Mouse (Mus musculus) neural tube, embryonic 14.5 days (tissue): ENCODE data around the gene Tmtc4. TPM values are rescaled to one million over a fixed set of nuclear protein-coding genes. Genes with fewer than 3 reads are reported as not detected.
A peak's percentile ranks its signal among the peaks of the same experiment; 100 is the strongest.

ENCODE experiments used
- ATAC-seq: fragments of 200-750 bp; cut with Nextera tagmentation; 2 replicates; pipeline ENCODE4 v1.8.0; 2017; ENCODE audit warnings: low read depth, mild to moderate bottlenecking, moderate TSS enrichment, moderate library complexity
- H3K27ac ChIP-seq: fragments of 300-500 bp; sonication (generic); 2 replicates; pipeline ENCODE4 v1.5.1; 2014; ENCODE audit warnings: low read depth, mild to moderate bottlenecking, control low read depth, low read length, moderate library complexity, mixed read lengths
- H3K27me3 ChIP-seq: fragments of 300-500 bp; sonication (generic); 2 replicates; pipeline ENCODE4 v1.6.1; 2014; ENCODE audit warnings: low read length; ENCODE audit not compliant: control insufficient read depth, insufficient read depth
- H3K36me3 ChIP-seq: fragments of 300-500 bp; sonication (generic); 2 replicates; pipeline ENCODE4 v1.6.1; 2014; ENCODE audit warnings: low read length, mixed read lengths; ENCODE audit not compliant: control insufficient read depth, insufficient read depth
- H3K4me1 ChIP-seq: fragments of 300-500 bp; sonication (generic); 2 replicates; pipeline ENCODE4 v1.6.1; 2014; ENCODE audit warnings: low read length; ENCODE audit not compliant: control insufficient read depth, insufficient read depth
- H3K4me2 ChIP-seq: fragments of 300-500 bp; sonication (generic); 2 replicates; pipeline ENCODE4 v1.6.1; 2014; ENCODE audit warnings: mild to moderate bottlenecking, low read depth, low read length, control low read depth
- H3K4me3 ChIP-seq: fragments of 300-500 bp; sonication (generic); 2 replicates; pipeline ENCODE4 v1.5.1; 2014; ENCODE audit warnings: low read depth, low read length, control low read depth, mixed read lengths
- H3K9ac ChIP-seq: fragments of 300-500 bp; sonication (generic); replicated peaks from 2 replicates; pipeline ENCODE4 v1.6.1; 2014; ENCODE audit warnings: low read depth, mild to moderate bottlenecking, control low read depth, low read length, mixed read lengths
- H3K9me3 ChIP-seq: fragments of 300-500 bp; sonication (generic); 2 replicates; pipeline ENCODE4 v1.6.1; 2016; ENCODE audit warnings: low read length; ENCODE audit not compliant: control insufficient read depth
- WGBS: fragments of 180-500 bp; shearing (Covaris S2); extraction: QIAGEN DNeasy Blood & Tissue Kit; methylation state at CpG from one replicate; pipeline ENCODE4 v1.1.7; 2014; 5-methylcytosine and 5-hydroxymethylcytosine counted together
- polyA plus RNA-seq: library from polyadenylated mRNA; unstranded; fragments of >200 nt; fragmentation: Nextera tagmentation; extraction: Ambion mirVana; gene quantifications from 2 replicates; pipeline ENCODE4 v1.2.1, GENCODE M21; 2014

The Tmtc4 gene
- polyA plus RNA-seq, 1 experiment from 2014 or later, result 75.0 TPM

DNA sequence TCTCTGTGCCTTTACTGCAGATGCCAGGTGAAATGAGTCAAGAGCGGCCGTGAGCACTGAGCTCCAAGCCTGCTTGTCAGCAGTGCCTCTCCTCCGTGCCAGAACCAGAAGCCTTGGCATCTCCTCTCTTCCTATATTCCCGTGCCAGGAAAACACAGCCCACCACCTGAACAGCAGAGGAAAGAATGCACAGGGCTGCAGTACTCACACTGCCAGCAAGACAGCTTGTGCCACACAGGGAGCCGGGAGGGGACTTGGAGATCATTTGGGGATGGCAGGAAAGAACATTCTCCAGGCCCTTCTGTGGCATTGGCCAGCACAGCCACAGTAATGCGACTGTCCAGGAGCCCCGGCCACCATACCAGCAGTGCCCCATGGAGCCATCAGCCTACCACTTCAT lies 97.9 kb downstream of the Tmtc4 start:
- H3K4me2 ChIP-seq, result no peak overlapping the region
- no peak overlapping the region for H3K4me3 ChIP-seq
- no peaks in the 10 kb centered on the region for H3K27me3 ChIP-seq
- peaks cover 3% of the 10 kb centered on the region; the same call in 1 of the 2 replicates for H3K4me1 ChIP-seq
- ATAC-seq, result no peak
- no peaks in the 10 kb centered on the region for H3K36me3 ChIP-seq
- WGBS, result 91% methylated on average over 7 of the region's 7 CpGs
- no peaks in the 10 kb centered on the region for H3K9me3 ChIP-seq
- H3K9ac ChIP-seq, result no peak overlapping the region
- no peak overlapping the region for H3K27ac ChIP-seq

DNA sequence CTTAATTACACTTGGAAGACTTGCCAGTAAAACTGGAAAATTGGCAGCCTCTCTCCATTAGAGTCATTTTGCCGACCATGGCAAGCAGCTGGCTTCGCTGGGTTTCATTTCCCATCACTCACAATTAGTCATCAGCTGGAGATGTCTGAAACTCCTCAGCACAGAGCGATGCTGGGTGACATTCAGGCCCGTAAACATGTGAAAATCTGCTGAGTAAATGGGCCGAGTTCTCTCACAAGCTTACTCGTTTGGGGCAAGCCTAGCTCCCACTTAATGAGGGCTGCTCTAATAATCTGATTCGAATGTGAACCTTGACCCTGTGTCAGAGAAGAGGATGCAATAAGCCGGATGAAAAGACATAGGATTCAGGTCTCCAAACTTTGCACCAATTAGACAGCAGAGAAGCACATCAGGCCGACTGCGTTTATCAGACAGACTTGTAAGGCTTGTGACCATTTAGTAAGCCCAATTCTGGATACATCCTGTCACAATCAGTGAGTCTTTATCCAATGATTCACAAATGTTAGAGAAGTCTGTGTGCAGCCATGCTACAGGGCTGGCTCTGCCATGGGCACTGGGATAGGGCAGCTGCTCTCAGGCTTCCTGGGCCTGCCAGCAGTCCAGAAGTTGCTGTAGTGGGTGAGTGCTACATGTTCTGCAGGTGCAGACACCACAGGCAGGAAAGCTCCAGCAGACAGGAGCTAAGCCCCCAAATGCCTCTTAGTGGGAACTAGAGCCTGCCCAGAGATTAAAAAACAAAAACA lies 99.8 kb downstream of the Tmtc4 start:
- Histone ChIP-seq H3K27ac (no peak overlapping the region), H3K9ac (no peak overlapping the region), H3K36me3 (no peaks in the 10 kb centered on the region), H3K4me1 (peaks cover 3% of the 10 kb centered on the region; the same call in 1 of the 2 replicates), H3K9me3 (no peaks in the 10 kb centered on the region), H3K4me3 (no peak overlapping the region), H3K4me2 (no peak overlapping the region), H3K27me3 (no peaks in the 10 kb centered on the region)
- 44% methylated on average over 10 of the region's 10 CpGs for WGBS
- peak; percentile 68 for ATAC-seq

DNA sequence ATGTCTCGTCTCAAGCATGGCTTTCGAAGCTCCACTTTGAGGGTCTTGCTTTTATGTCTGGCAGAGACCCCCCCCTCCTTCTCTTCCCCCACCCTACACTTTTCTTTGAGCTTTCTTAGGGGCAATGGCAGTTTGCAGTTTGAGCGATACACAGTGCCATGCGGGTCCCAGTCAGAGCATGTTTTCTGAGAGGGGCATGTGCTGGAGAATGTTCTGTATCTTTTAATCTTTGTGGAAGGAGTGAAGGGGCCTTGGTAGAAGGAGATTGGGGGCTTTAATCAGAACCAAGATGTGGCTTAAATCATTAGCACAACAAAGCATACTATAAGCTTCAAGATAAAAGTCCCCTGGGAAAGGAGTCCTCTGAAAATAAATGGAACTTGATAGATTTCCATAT lies 100.4 kb downstream of the Tmtc4 start:
- H3K36me3 ChIP-seq, result no peaks in the 10 kb centered on the region
- H3K4me3 ChIP-seq, result no peak overlapping the region
- H3K4me1 ChIP-seq, result peaks cover 3% of the 10 kb centered on the region; the same call in 1 of the 2 replicates
- H3K4me2 ChIP-seq, result no peak overlapping the region
- H3K27ac ChIP-seq, result no peak overlapping the region; the same call in 1 of the 2 replicates
- H3K27me3 ChIP-seq, result no peaks in the 10 kb centered on the region
- 52% methylated on average over 4 of the region's 4 CpGs for WGBS
- no peak overlapping the region for H3K9ac ChIP-seq
- ATAC-seq, result peak; percentile 21; the same call in 1 of the 2 replicates
- H3K9me3 ChIP-seq, result no peaks in the 10 kb centered on the region

DNA sequence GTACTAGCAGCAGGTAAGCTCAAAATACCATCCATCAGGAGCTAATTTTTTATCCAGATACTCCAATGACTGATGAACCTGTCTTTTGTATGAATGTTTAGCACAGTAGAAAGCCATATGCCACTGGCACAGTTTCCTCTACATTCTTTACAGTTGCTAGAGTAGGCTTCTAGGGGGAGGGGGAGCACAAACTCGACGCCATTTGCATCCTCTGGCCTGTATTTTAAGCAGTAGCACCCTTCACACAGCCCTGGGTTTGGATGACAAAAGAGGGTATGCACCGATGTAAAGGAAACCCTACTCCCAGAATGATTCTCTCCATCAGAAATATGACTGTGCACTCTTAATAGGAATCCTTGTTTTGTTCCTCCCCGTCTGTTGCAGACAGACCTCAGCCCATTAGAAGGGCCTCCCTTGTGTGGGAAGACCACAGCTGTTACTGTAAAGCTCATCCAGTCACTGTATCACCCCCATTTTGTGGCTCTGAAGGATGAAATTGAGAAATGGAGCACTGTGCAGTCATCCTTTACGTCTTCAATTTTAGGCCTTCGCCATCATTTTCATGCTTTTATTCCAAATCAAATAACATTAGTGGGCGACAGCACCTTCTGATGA lies 100.9 kb downstream of the Tmtc4 start:
- Histone ChIP-seq H3K4me1 (peaks cover 3% of the 10 kb centered on the region; the same call in 1 of the 2 replicates), H3K4me2 (no peak overlapping the region), H3K9me3 (no peaks in the 10 kb centered on the region), H3K4me3 (no peak overlapping the region), H3K27ac (no peak overlapping the region; the same call in 1 of the 2 replicates), H3K27me3 (no peaks in the 10 kb centered on the region), H3K36me3 (no peaks in the 10 kb centered on the region), H3K9ac (no peak overlapping the region)
- ATAC-seq, result peak; percentile 36; the same call in 1 of the 2 replicates
- WGBS, result 52% methylated on average over 7 of the region's 7 CpGs

DNA sequence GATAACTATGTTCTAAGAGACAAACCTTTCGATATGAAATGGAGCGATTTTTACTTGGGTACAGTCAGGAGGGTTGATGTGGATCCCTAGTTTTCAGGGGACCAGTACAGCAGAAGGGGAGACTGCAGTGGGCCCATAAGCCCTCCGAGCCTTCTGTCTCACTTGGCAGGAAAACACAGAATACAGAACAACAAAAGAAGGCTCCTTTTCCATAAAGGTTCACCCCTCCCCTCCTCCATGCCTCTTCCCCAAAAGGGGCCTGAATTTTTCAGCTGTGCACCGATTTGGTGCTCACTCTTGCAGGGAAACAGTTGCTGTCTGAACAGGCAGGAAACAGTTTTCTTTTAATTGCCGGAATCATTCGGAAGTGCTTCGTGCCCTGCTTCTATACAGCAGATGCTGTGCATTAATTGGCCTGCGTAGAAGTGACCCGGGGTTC lies 101.6 kb downstream of the Tmtc4 start:
- WGBS, result 37% methylated on average over 9 of the region's 9 CpGs
- peak; percentile 62 for ATAC-seq
- peaks cover 3% of the 10 kb centered on the region; the same call in 1 of the 2 replicates for H3K4me1 ChIP-seq
- H3K4me2 ChIP-seq, result no peak overlapping the region
- no peaks in the 10 kb centered on the region for H3K9me3 ChIP-seq
- no peak overlapping the region for H3K4me3 ChIP-seq
- H3K9ac ChIP-seq, result no peak overlapping the region
- no peaks in the 10 kb centered on the region for H3K36me3 ChIP-seq
- H3K27ac ChIP-seq, result peak overlapping the region; percentile 2; the same call in 1 of the 2 replicates
- no peaks in the 10 kb centered on the region for H3K27me3 ChIP-seq

DNA sequence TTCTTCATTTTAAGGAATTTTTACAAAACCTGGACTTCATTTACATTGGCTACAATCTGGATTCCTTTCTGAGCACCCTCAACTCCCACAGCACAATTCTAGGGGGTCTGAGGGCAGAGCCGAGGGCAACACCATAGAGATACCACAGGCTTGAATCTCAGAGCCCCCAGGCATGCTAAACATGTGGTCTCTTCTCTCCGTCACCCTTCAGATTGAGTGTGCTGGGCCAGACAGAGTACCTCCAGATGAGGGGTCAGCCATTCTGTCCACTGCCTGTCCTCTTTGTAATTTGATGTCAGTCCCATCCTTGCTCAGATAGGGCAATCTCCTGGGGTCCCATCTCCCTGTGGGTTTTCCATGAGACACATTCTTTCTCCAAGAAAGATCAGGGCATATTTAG lies 102.1 kb downstream of the Tmtc4 start:
- Histone ChIP-seq H3K27me3 (no peaks in the 10 kb centered on the region), H3K9ac (no peak overlapping the region), H3K27ac (no peak overlapping the region; the same call in 1 of the 2 replicates), H3K4me1 (peaks cover 3% of the 10 kb centered on the region; the same call in 1 of the 2 replicates), H3K36me3 (no peaks in the 10 kb centered on the region), H3K4me3 (no peak overlapping the region), H3K9me3 (no peaks in the 10 kb centered on the region), H3K4me2 (no peak overlapping the region)
- no peak for ATAC-seq
- 58% methylated on average over 2 of the region's 2 CpGs for WGBS

DNA sequence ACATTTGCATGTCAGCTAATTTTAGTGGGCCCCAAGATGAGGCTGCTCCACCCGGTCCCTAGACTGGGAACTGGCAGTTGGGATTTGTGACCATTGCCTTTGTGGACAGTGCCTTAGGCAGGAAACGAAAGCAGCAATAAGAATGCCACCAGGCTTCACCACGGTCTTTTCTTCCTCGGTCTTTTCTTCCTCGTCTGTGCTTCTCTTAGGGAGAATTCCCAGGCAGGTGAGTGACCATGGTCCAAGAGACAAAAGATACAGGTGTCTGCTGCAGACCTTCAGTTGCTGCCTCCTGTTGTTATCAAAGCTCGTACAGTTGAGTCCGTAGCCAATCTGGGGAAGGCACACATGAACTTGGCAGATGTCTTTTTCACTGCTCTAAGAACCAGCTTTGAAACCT lies 103.5 kb downstream of the Tmtc4 start:
- Histone ChIP-seq H3K4me1 (peaks cover 3% of the 10 kb centered on the region; the same call in 1 of the 2 replicates), H3K27ac (no peak overlapping the region), H3K27me3 (no peaks in the 10 kb centered on the region), H3K36me3 (no peaks in the 10 kb centered on the region), H3K4me3 (no peak overlapping the region), H3K9me3 (no peaks in the 10 kb centered on the region), H3K4me2 (no peak overlapping the region), H3K9ac (no peak overlapping the region)
- 55% methylated on average over 7 of the region's 7 CpGs for WGBS
- ATAC-seq, result no peak

DNA sequence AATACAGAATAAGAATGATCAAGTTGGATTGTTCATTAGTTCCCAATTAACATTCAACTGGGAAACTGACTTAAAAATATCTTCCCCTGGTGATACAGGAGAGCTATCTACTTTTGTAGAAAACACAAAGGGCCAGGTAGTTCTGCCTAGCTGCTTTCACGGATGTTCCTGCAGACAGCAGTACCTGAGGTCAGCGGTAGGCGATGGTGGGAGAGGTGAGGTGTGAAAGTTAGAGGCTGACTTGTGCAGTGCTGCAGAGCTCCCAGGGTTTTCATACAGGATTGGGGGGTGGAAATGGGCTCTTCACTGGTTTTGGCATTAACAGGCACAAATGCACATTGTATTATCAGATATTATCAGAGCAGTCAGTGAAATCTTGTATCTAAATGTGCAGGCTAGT lies 106.0 kb downstream of the Tmtc4 start:
- 89% methylated on average over 3 of the region's 3 CpGs for WGBS
- Histone ChIP-seq H3K4me1 (peaks cover 5% of the 10 kb centered on the region; the same call in 1 of the 2 replicates), H3K4me2 (no peak overlapping the region), H3K27me3 (no peaks in the 10 kb centered on the region; the same call in 1 of the 2 replicates), H3K9ac (no peak overlapping the region), H3K4me3 (no peak overlapping the region), H3K9me3 (no peaks in the 10 kb centered on the region), H3K36me3 (no peaks in the 10 kb centered on the region), H3K27ac (no peak overlapping the region)
- no peak for ATAC-seq

DNA sequence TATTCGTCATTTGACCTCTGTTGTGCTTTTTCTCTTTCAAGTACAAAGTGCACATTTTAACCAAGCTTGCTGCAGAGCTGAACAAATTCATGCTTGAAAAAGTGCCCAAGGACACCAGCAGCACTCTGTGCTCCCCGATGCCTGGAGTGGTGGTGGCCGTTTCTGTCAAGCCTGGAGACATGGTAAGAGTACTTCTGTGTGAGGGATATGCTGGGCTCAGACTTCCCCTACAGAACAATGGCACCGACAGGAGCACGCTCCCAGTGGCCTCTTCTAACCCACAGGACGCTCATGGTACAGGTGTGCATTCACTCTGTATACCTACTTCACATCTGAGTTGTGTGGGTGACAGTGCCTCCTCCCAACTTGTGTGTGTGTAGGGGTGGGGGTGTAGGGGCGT lies 107.1 kb downstream of the Tmtc4 start:
- Histone ChIP-seq H3K36me3 (no peaks in the 10 kb centered on the region), H3K4me3 (no peak overlapping the region), H3K9ac (no peak overlapping the region), H3K27me3 (no peaks in the 10 kb centered on the region; the same call in 1 of the 2 replicates), H3K4me2 (no peak overlapping the region; the same call in 1 of the 2 replicates), H3K9me3 (no peaks in the 10 kb centered on the region), H3K4me1 (peaks cover 10% of the 10 kb centered on the region; the same call in 1 of the 2 replicates), H3K27ac (no peak overlapping the region)
- no peak for ATAC-seq
- 67% methylated on average over 7 of the region's 7 CpGs for WGBS
